Mouse (Mus musculus) hindbrain, embryonic 11.5 days (tissue): ENCODE data around the gene Aamp. TPM values are rescaled to one million over a fixed set of nuclear protein-coding genes. Genes with fewer than 3 reads are reported as not detected.
A peak's percentile ranks its signal among the peaks of the same experiment; 100 is the strongest.

Experiments used
- ATAC-seq: fragments of 200-750 bp; cut with Nextera tagmentation; 2 replicates; pipeline ENCODE4 v1.8.0; 2017; ENCODE audit warnings: mild to moderate bottlenecking, moderate TSS enrichment, moderate library complexity; ENCODE audit not compliant: low FRiP score
- DNase-seq: peaks from one replicate; pipeline ENCODE4 v3.0.0-alpha.2; 2015; ENCODE audit warnings: low spot score
- H3K27ac ChIP-seq: fragments of 300-500 bp; sonication (generic); 2 replicates; pipeline ENCODE4 v1.5.1; 2014; ENCODE audit warnings: mild to moderate bottlenecking, low read depth, low read length
- H3K27me3 ChIP-seq: fragments of 300-500 bp; sonication (generic); 2 replicates; pipeline ENCODE4 v1.6.1; 2014; ENCODE audit warnings: mild to moderate bottlenecking, low read length, moderate library complexity, mixed read lengths; ENCODE audit not compliant: control insufficient read depth, insufficient read depth
- H3K36me3 ChIP-seq: fragments of 300-500 bp; sonication (generic); 2 replicates; pipeline ENCODE4 v1.6.1; 2014; ENCODE audit warnings: mild to moderate bottlenecking, low read length, moderate library complexity, mixed read lengths; ENCODE audit not compliant: control insufficient read depth, insufficient read depth
- H3K4me1 ChIP-seq: fragments of 300-500 bp; sonication (generic); replicated peaks from 2 replicates; pipeline ENCODE4 v1.6.1; 2014; ENCODE audit warnings: low read length, mixed read lengths; ENCODE audit not compliant: control insufficient read depth, insufficient read depth
- H3K4me2 ChIP-seq: fragments of 300-500 bp; sonication (generic); replicated peaks from 2 replicates; pipeline ENCODE4 v1.6.1; 2014; ENCODE audit warnings: mild to moderate bottlenecking, low read depth, low read length
- H3K4me3 ChIP-seq: fragments of 300-500 bp; sonication (generic); 2 replicates; pipeline ENCODE4 v1.5.1; 2014; ENCODE audit warnings: low read depth, low read length
- H3K9ac ChIP-seq: fragments of 300-500 bp; sonication (generic); 2 replicates; pipeline ENCODE4 v1.6.1; 2014; ENCODE audit warnings: low read depth, low read length
- H3K9me3 ChIP-seq: fragments of 300-500 bp; sonication (generic); 2 replicates; pipeline ENCODE4 v1.6.1; 2016; ENCODE audit warnings: low read length; ENCODE audit not compliant: control insufficient read depth
- WGBS: fragments of 180-500 bp; shearing (Covaris S2); extraction: QIAGEN DNeasy Blood & Tissue Kit; methylation state at CpG from one replicate; pipeline ENCODE4 v1.1.7; 2014; 5-methylcytosine and 5-hydroxymethylcytosine counted together
- polyA plus RNA-seq: library from polyadenylated mRNA; unstranded; fragments of >200 nt; fragmentation: Nextera tagmentation; extraction: Ambion mirVana; gene quantifications from 2 replicates; pipeline ENCODE4 v1.2.1, GENCODE M21; 2014

Aamp gene
- polyA plus RNA-seq, 1 experiment from 2014 or later = 189 TPM

GRCm38 (mm10) chr1:74304339-74304790 is 19.8 kb upstream of the Aamp start:
- ATAC-seq (no peak), DNase-seq (no peak)
- Histone ChIP-seq H3K9me3 (no peaks in the 10 kb centered on the region), H3K27me3 (no peaks in the 10 kb centered on the region; the same call in 1 of the 2 replicates), H3K4me2 (peak overlapping the region; percentile 88), H3K36me3 (no peaks in the 10 kb centered on the region), H3K4me3 (peak overlapping the region; percentile 41), H3K9ac (peak overlapping the region; percentile 54), H3K4me1 (no peaks in the 10 kb centered on the region), H3K27ac (no peak overlapping the region)
- WGBS = 9% methylated on average over 12 of the region's 12 CpGs

- Histone ChIP-seq H3K36me3 (no peaks in the 10 kb centered on the region), H3K4me2 (peak overlapping the region; percentile 88), H3K9me3 (no peaks in the 10 kb centered on the region), H3K27ac (no peak overlapping the region), H3K4me3 (peak overlapping the region; percentile 41), H3K4me1 (no peaks in the 10 kb centered on the region), H3K9ac (peak overlapping the region; percentile 54), H3K27me3 (no peaks in the 10 kb centered on the region; the same call in 1 of the 2 replicates)
- WGBS = under 1% methylated on average over 45 of the region's 56 CpGs
- peak; percentile 62 for DNase-seq
- ATAC-seq = peak; percentile 64
Measured at GRCm38 (mm10) chr1:74303509-74304338, 19.2 kb upstream of the Aamp start.

GRCm38 (mm10) chr1:74302835-74303234 is 18.3 kb upstream of the Aamp start:
- no peak overlapping the region for H3K9ac ChIP-seq
- 83% methylated on average over 2 of the region's 2 CpGs for WGBS
- DNase-seq (no peak), ATAC-seq (no peak)
- no peak overlapping the region for H3K27ac ChIP-seq
- no peaks in the 10 kb centered on the region for H3K9me3 ChIP-seq
- H3K4me1 ChIP-seq = no peaks in the 10 kb centered on the region
- no peak overlapping the region; the same call in 1 of the 2 replicates for H3K4me2 ChIP-seq
- no peaks in the 10 kb centered on the region for H3K36me3 ChIP-seq
- no peak overlapping the region for H3K4me3 ChIP-seq
- no peaks in the 10 kb centered on the region; the same call in 1 of the 2 replicates for H3K27me3 ChIP-seq

DNA sequence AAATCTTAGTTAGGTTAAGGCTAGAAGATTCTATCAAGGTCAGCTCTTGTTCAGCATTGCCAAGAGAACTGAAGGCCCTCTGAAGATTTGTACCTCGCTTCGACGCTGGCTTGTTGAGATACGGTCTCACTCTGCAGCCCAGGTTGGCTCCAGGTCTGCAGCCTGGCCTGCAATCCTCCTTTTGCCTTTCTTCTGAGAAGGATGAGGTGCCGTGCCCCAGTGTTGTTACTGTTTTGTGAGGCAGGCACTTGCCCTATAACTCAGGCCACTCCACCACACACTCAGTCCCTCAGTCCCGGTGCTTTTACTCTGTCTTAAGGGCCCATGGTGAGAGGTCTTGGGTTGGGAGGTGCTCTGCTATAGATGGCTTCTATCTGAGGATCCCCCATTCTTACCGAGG is 17.7 kb upstream of the Aamp start:
- H3K36me3 ChIP-seq = no peaks in the 10 kb centered on the region
- H3K4me2 ChIP-seq = no peak overlapping the region
- H3K27ac ChIP-seq = no peak overlapping the region
- no peaks in the 10 kb centered on the region for H3K4me1 ChIP-seq
- no peaks in the 10 kb centered on the region; the same call in 1 of the 2 replicates for H3K27me3 ChIP-seq
- 90% methylated on average over 7 of the region's 7 CpGs for WGBS
- H3K9me3 ChIP-seq = no peaks in the 10 kb centered on the region
- no peak overlapping the region for H3K9ac ChIP-seq
- ATAC-seq (no peak), DNase-seq (no peak)
- no peak overlapping the region for H3K4me3 ChIP-seq

DNA sequence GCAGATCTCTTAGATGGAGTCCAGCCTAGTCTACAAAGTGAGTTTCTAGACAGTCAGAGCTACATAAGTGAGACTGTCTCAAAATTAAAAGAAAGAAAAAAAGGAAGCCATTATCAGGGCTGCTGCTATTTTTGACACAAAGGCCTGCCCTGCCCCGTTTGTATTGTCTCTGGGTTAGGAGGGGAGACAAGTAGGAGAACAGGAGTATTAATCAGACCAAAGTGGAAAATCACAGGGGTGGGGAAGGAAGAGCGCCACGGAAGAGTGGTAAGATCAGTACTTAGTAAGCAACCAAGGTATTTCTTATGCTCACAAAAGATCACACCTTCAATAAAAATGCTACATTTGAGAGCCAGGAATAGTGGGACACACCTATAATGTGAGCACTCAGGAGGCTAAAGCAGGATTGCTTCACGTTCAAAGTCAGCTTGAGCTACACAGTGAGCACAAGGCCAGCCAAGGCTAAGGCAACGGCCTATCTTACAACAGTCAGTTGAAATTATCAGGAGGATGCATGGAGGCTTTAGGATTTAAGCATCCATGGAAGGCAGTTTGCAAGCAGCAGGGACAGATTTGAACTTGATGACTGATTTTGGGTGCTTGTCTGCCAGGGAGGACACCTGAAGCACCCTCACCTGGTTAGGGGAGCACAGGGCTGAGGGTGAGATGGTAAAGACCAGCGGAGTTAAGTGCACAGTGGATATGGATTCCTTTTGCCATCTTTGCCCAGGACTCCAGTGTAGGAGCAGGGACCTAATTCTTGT is 16.0 kb upstream of the Aamp start:
- no peak overlapping the region for H3K27ac ChIP-seq
- H3K27me3 ChIP-seq = no peaks in the 10 kb centered on the region; the same call in 1 of the 2 replicates
- no peak overlapping the region for H3K4me3 ChIP-seq
- DNase-seq (no peak), ATAC-seq (no peak)
- H3K4me1 ChIP-seq = no peaks in the 10 kb centered on the region
- no peaks in the 10 kb centered on the region for H3K36me3 ChIP-seq
- 85% methylated on average over 6 of the region's 6 CpGs for WGBS
- no peak overlapping the region for H3K4me2 ChIP-seq
- H3K9me3 ChIP-seq = no peaks in the 10 kb centered on the region
- H3K9ac ChIP-seq = no peak overlapping the region

- no peaks in the 10 kb centered on the region for H3K9me3 ChIP-seq
- H3K4me3 ChIP-seq = no peak overlapping the region
- ATAC-seq = no peak
- WGBS = 78% methylated on average over 5 of the region's 5 CpGs
- no peak overlapping the region for H3K4me2 ChIP-seq
- H3K27me3 ChIP-seq = no peaks in the 10 kb centered on the region
- no peaks in the 10 kb centered on the region for H3K36me3 ChIP-seq
- H3K4me1 ChIP-seq = no peaks in the 10 kb centered on the region
- no peak overlapping the region for H3K27ac ChIP-seq
- DNase-seq = no peak
- no peak overlapping the region for H3K9ac ChIP-seq
Measured at GRCm38 (mm10) chr1:74298996-74299395, 14.5 kb upstream of the Aamp start.

DNA sequence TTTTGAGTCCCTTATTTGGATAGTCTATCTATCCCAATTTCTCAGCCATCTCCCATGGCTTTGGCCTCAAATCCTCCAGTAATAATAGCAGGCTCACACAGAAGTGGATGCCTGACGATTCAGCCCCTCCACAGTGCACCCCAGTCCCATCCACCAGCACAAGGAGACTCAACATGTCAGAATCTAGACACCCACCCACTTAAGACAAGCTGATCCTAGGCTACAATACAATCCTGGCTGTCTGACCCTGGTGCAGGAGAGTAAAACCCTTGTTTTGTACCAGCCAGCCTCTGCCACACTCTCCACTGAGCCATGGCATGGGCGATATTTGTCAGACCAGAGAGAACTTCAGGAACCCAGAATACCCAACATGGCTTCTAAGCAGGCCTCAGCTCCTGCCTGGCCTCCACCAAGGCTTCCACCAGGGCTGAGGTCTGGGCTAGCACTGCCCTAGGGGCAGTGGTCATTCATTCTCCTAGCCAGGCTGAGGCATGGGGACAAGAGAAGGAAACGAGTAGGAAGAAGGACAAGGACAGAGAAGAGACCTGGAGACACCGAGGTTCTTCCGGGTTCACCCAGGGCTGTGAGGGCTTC is 13.7 kb upstream of the Aamp start:
- WGBS = 91% methylated on average over 5 of the region's 5 CpGs
- DNase-seq = no peak
- no peaks in the 10 kb centered on the region for H3K36me3 ChIP-seq
- no peak for ATAC-seq
- H3K9me3 ChIP-seq = no peaks in the 10 kb centered on the region
- no peaks in the 10 kb centered on the region for H3K27me3 ChIP-seq
- H3K4me3 ChIP-seq = no peak overlapping the region
- no peak overlapping the region for H3K9ac ChIP-seq
- H3K27ac ChIP-seq = no peak overlapping the region
- no peaks in the 10 kb centered on the region for H3K4me1 ChIP-seq
- no peak overlapping the region for H3K4me2 ChIP-seq

- DNase-seq = no peak
- no peaks in the 10 kb centered on the region for H3K4me1 ChIP-seq
- H3K4me3 ChIP-seq = no peak overlapping the region
- H3K9ac ChIP-seq = no peak overlapping the region
- H3K27me3 ChIP-seq = no peaks in the 10 kb centered on the region
- H3K36me3 ChIP-seq = no peaks in the 10 kb centered on the region
- no peak for ATAC-seq
- no peaks in the 10 kb centered on the region for H3K9me3 ChIP-seq
- no peak overlapping the region for H3K4me2 ChIP-seq
- 78% methylated on average over 3 of the region's 3 CpGs for WGBS
- H3K27ac ChIP-seq = no peak overlapping the region
Measured at GRCm38 (mm10) chr1:74297269-74297668, 12.7 kb upstream of the Aamp start.
